Mouse (Mus musculus): ENCODE results near the gene Dysf. TPM values are rescaled to one million over a fixed set of nuclear protein-coding genes. Genes with fewer than 3 reads are reported as not detected.
"Not testable (repeated sequence)": the region's sequence is repeated elsewhere in the genome, so short reads cannot be mapped to it uniquely, and the experiment has no call there.

Dysf gene
- polyA plus RNA-seq (2015; fragmentation: Nextera tagmentation; extraction: Ambion mirVana), result 2.1 and 2.8 TPM in 2 replicates

DNA sequence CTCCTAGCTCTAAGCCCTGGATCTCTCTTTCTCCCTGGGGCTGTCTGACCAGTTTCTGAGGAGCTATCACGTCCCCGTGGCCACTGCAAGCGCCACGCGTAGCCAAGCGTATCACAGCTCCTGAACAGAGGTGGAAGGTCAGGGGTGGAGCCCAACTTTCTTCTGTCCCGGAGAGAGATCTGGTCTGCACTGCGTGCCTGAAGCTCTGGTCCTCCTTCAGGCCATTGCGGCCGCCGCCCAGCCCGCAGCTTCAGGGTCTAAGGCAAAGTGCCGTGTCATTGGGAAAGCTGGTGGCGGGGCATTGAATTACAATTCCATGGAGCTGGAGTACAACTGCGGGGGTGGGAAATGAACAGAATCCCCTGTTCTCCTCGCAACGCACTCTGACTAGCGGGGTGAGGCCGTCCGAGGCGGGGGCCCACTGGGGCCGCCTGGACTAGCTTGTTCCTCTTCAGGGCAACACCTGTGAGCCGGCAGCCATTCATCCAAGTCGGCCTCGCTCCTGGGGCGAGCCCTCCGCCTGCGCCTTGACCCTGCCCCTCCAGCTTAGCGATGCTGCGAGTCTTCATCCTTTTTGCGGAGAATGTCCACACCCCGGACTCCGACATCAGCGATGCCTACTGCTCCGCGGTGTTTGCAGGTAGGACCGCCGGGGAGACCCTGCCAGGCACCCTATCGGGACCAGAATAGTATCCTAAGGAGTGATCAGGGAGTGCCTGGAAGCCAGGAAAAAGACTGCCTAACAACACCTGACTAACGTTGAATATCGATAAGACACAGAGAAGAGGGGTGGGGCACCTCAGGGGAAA lies at the start of gene Dysf:
TSS of gene Dysf (plus strand) at position 228 of the 809 bp plus-strand sequence.
- H3K27me3 ChIP-seq (ENCODE audit: control insufficient read depth, insufficient read depth, low read depth, low read length), result peaks cover 24% of the 10 kb centered on the region
- no peaks in the 10 kb centered on the region for H3K36me3 ChIP-seq (ENCODE audit: control insufficient read depth, insufficient read depth)
- H3K27ac ChIP-seq (ENCODE audit: low read length), result no peak within 1 kb of the TSS
- H3K4me2 ChIP-seq (ENCODE audit: low read depth, low read length), result peak within 1 kb of the TSS; percentile 46
- peak within 1 kb of the TSS; percentile 23 for H3K4me3 ChIP-seq (ENCODE audit: low read depth, low read length)
- no peak for ATAC-seq (ENCODE audit: low read depth)
- no peak within 1 kb of the TSS for H3K9ac ChIP-seq (ENCODE audit: low read depth, low read length)
- 3% methylated on average over 41 of the region's 41 CpGs for WGBS (ENCODE audit: insufficient replicate concordance)
- no peaks in the 10 kb centered on the region for H3K4me1 ChIP-seq (ENCODE audit: control insufficient read depth, low read depth, low read length)
- H3K9me3 ChIP-seq (replicated peaks; ENCODE audit: control insufficient read depth, low read length), result no peaks in the 10 kb centered on the region

GRCm38 (mm10) chr6:83987642-83988041 lies 20.7 kb upstream of the Dysf start:
- ATAC-seq (ENCODE audit: low read depth), result no peak
- Histone ChIP-seq H3K9ac (ENCODE audit: low read depth, low read length) (no peak overlapping the region), H3K9me3 (replicated peaks; ENCODE audit: control insufficient read depth, low read length) (no peaks in the 10 kb centered on the region), H3K36me3 (ENCODE audit: control insufficient read depth, insufficient read depth) (no peaks in the 10 kb centered on the region; the same call in none of the 2 replicates), H3K4me3 (ENCODE audit: low read depth, low read length) (no peak overlapping the region), H3K4me2 (ENCODE audit: low read depth, low read length) (no peak overlapping the region), H3K4me1 (ENCODE audit: control insufficient read depth, low read depth, low read length) (no peaks in the 10 kb centered on the region), H3K27ac (ENCODE audit: low read length) (no peak overlapping the region), H3K27me3 (ENCODE audit: control insufficient read depth, insufficient read depth, low read depth, low read length) (no peaks in the 10 kb centered on the region)
- WGBS (ENCODE audit: insufficient replicate concordance), result 81% methylated on average over 5 of the region's 5 CpGs

GRCm38 (mm10) chr6:84002716-84003115 lies 5.7 kb upstream of the Dysf start:
- Histone ChIP-seq H3K27me3 (ENCODE audit: control insufficient read depth, insufficient read depth, low read depth, low read length) (no peaks in the 10 kb centered on the region), H3K4me2 (ENCODE audit: low read depth, low read length) (no peak overlapping the region)

DNA sequence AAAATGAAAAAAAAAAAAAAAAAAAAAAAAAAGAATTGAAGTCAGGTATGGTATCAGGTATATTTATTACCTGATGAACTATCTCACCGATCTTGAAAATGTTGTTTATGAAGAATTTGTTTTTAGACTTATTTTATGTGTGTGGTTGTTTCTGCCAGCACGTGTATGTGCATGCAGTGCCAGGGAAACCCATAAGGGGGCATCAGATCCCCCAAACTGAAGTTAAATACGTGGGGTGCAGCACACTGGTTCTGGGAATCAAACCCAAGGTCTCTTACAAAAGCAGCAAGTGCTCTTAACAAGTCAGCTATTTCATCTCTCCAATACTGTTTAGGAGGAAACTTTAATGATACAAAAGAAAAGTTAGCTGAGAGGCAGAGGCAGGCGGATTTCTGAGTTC lies 4.1 kb upstream of the Dysf start:
- ATAC-seq (ENCODE audit: low read depth), result no peak
- no peaks in the 10 kb centered on the region for H3K36me3 ChIP-seq (ENCODE audit: control insufficient read depth, insufficient read depth)
- no peak overlapping the region for H3K4me3 ChIP-seq (ENCODE audit: low read depth, low read length)
- no peak overlapping the region for H3K27ac ChIP-seq (ENCODE audit: low read length)
- H3K9ac ChIP-seq (ENCODE audit: low read depth, low read length), result no peak overlapping the region
- 63% methylated on average over 4 of the region's 4 CpGs for WGBS (ENCODE audit: insufficient replicate concordance)
- no peaks in the 10 kb centered on the region for H3K9me3 ChIP-seq (replicated peaks; ENCODE audit: control insufficient read depth, low read length)
- H3K27me3 ChIP-seq (ENCODE audit: control insufficient read depth, insufficient read depth, low read depth, low read length), result peaks cover 12% of the 10 kb centered on the region
- no peak overlapping the region for H3K4me2 ChIP-seq (ENCODE audit: low read depth, low read length)
- no peaks in the 10 kb centered on the region for H3K4me1 ChIP-seq (ENCODE audit: control insufficient read depth, low read depth, low read length)

More at GRCm38 (mm10) chr6:84002716-84003115, 5.7 kb upstream of the Dysf start:
- H3K4me3 ChIP-seq (ENCODE audit: low read depth, low read length), result no peak overlapping the region
- ATAC-seq (ENCODE audit: low read depth), result no peak
- H3K9me3 ChIP-seq (replicated peaks; ENCODE audit: control insufficient read depth, low read length), result no peaks in the 10 kb centered on the region
- H3K36me3 ChIP-seq (ENCODE audit: control insufficient read depth, insufficient read depth), result no peaks in the 10 kb centered on the region
- no peak overlapping the region for H3K9ac ChIP-seq (ENCODE audit: low read depth, low read length)
- 29% methylated on average over 1 of the region's 1 CpGs for whole genome bisulfite sequencing (ENCODE audit: insufficient replicate concordance)
- no peak overlapping the region for H3K27ac ChIP-seq (ENCODE audit: low read length)
- no peaks in the 10 kb centered on the region for H3K4me1 ChIP-seq (ENCODE audit: control insufficient read depth, low read depth, low read length)

GRCm38 (mm10) chr6:84009172-84009872 lies 932 bp downstream of the Dysf start:
- Histone ChIP-seq H3K36me3 (ENCODE audit: control insufficient read depth, insufficient read depth) (no peaks in the 10 kb centered on the region), H3K27ac (ENCODE audit: low read length) (no peak overlapping the region), H3K9ac (ENCODE audit: low read depth, low read length) (no peak overlapping the region), H3K27me3 (ENCODE audit: control insufficient read depth, insufficient read depth, low read depth, low read length) (peaks cover 24% of the 10 kb centered on the region), H3K4me3 (ENCODE audit: low read depth, low read length) (no peak overlapping the region), H3K4me2 (ENCODE audit: low read depth, low read length) (no peak overlapping the region), H3K4me1 (ENCODE audit: control insufficient read depth, low read depth, low read length) (no peaks in the 10 kb centered on the region), H3K9me3 (replicated peaks; ENCODE audit: control insufficient read depth, low read length) (no peaks in the 10 kb centered on the region)
- 22% methylated on average over 8 of the region's 8 CpGs for WGBS (ENCODE audit: insufficient replicate concordance)
- no peak for ATAC-seq (ENCODE audit: low read depth)

DNA sequence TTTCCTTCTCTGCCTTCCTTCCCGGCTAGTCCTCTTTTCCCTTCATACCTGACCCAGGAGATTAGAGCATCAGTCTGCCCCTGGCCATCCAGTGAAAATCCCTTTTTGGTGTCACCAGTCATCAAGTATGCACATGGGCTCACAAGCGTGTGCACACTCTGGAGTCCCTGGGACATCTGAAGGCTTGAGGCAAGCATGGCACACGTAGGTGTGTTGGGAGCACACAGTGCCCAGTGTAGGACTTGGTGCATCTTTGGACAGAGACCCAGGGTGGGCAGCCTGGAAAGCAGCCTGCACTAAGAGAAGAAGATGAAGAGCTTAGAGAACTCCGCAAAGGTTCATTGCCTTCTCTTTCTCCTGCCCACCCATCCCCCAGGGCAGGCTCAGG lies 1.5 kb downstream of the Dysf start:
- H3K4me1 ChIP-seq (ENCODE audit: control insufficient read depth, low read depth, low read length), result no peaks in the 10 kb centered on the region
- H3K36me3 ChIP-seq (ENCODE audit: control insufficient read depth, insufficient read depth), result no peaks in the 10 kb centered on the region
- no peak for ATAC-seq (ENCODE audit: low read depth)
- H3K9ac ChIP-seq (ENCODE audit: low read depth, low read length), result no peak overlapping the region
- no peak overlapping the region for H3K4me3 ChIP-seq (ENCODE audit: low read depth, low read length)
- peaks cover 24% of the 10 kb centered on the region for H3K27me3 ChIP-seq (ENCODE audit: control insufficient read depth, insufficient read depth, low read depth, low read length)
- H3K27ac ChIP-seq (ENCODE audit: low read length), result no peak overlapping the region
- no peak overlapping the region for H3K4me2 ChIP-seq (ENCODE audit: low read depth, low read length)
- no peaks in the 10 kb centered on the region for H3K9me3 ChIP-seq (replicated peaks; ENCODE audit: control insufficient read depth, low read length)
- 45% methylated on average over 4 of the region's 4 CpGs for WGBS (ENCODE audit: insufficient replicate concordance)

GRCm38 (mm10) chr6:84010303-84011225 lies 2.2 kb downstream of the Dysf start:
- WGBS (ENCODE audit: insufficient replicate concordance), result 45% methylated on average over 8 of the region's 8 CpGs
- Histone ChIP-seq H3K4me2 (ENCODE audit: low read depth, low read length) (no peak overlapping the region), H3K9me3 (replicated peaks; ENCODE audit: control insufficient read depth, low read length) (no peaks in the 10 kb centered on the region), H3K4me3 (ENCODE audit: low read depth, low read length) (no peak overlapping the region), H3K27ac (ENCODE audit: low read length) (no peak overlapping the region), H3K36me3 (ENCODE audit: control insufficient read depth, insufficient read depth) (no peaks in the 10 kb centered on the region), H3K9ac (ENCODE audit: low read depth, low read length) (no peak overlapping the region), H3K4me1 (ENCODE audit: control insufficient read depth, low read depth, low read length) (no peaks in the 10 kb centered on the region), H3K27me3 (ENCODE audit: control insufficient read depth, insufficient read depth, low read depth, low read length) (peaks cover 24% of the 10 kb centered on the region)
- no peak for ATAC-seq (ENCODE audit: low read depth)

GRCm38 (mm10) chr6:84014961-84015683 lies 6.7 kb downstream of the Dysf start:
- H3K9me3 ChIP-seq (replicated peaks; ENCODE audit: control insufficient read depth, low read length); H3K4me3 ChIP-seq (ENCODE audit: low read depth, low read length); H3K4me1 ChIP-seq (ENCODE audit: control insufficient read depth, low read depth, low read length); H3K36me3 ChIP-seq (ENCODE audit: control insufficient read depth, insufficient read depth); H3K4me2 ChIP-seq (ENCODE audit: low read depth, low read length); H3K9ac ChIP-seq (ENCODE audit: low read depth, low read length); H3K27ac ChIP-seq (ENCODE audit: low read length): not testable (repeated sequence)
- ATAC-seq (ENCODE audit: low read depth), result 0 out of 2 replicates have a peak, but pooled peaks have one; percentile 19
- H3K27me3 ChIP-seq (ENCODE audit: control insufficient read depth, insufficient read depth, low read depth, low read length), result peaks cover 14% of the 10 kb centered on the region
- WGBS (ENCODE audit: insufficient replicate concordance), result 38% methylated on average over 4 of the region's 4 CpGs
